Mouse (Mus musculus): Measurements from ENCODE around the gene Tpst2.

- TF ChIP-seq CTCF (IDR thresholded peaks at IDR 0.05; ENCODE audit: low read depth) (no peak), EP300 (optimal IDR thresholded peaks at IDR 0.05) (no peak)
Measured at GRCm38 (mm10) chr5:112273746-112274463, 2.6 kb upstream of the Tpst2 start.
